Mouse (Mus musculus) lung, postnatal 0 days (tissue): ENCODE results near the gene Polr3h. TPM values are rescaled to one million over a fixed set of nuclear protein-coding genes. Genes with fewer than 3 reads are reported as not detected.

Experiments
- ATAC-seq: fragments of 200-750 bp; cut with Nextera tagmentation; 2 replicates; pipeline ENCODE4 v1.8.0; 2017; ENCODE audit warnings: moderate library complexity
- DNase-seq: peaks from one replicate; pipeline ENCODE4 v3.0.0-alpha.2; 2016; ENCODE audit warnings: low spot score
- H3K27ac ChIP-seq: fragments of 300-500 bp; sonication (generic); 2 replicates; pipeline ENCODE4 v1.5.1; 2014; ENCODE audit warnings: antibody characterized with exemption, mild to moderate bottlenecking, low read length, mixed read lengths
- H3K27me3 ChIP-seq: fragments of 300-500 bp; sonication (generic); replicated peaks from 2 replicates; pipeline ENCODE4 v1.6.1; 2014; ENCODE audit warnings: low read length, mixed read lengths; ENCODE audit not compliant: insufficient read depth
- H3K36me3 ChIP-seq: fragments of 300-500 bp; sonication (generic); 2 replicates; pipeline ENCODE4 v1.6.1; 2014; ENCODE audit warnings: low read length, mixed read lengths; ENCODE audit not compliant: insufficient read depth
- H3K4me1 ChIP-seq: fragments of 300-500 bp; sonication (generic); 2 replicates; pipeline ENCODE4 v1.6.1; 2014; ENCODE audit warnings: antibody characterized with exemption, low read depth, low read length, mixed read lengths; ENCODE audit not compliant: insufficient read depth
- H3K4me2 ChIP-seq: fragments of 300-500 bp; sonication (generic); replicated peaks from 2 replicates; pipeline ENCODE4 v1.6.1; 2014; ENCODE audit warnings: low read depth, mild to moderate bottlenecking, low read length, moderate library complexity, mixed read lengths
- H3K4me3 ChIP-seq: fragments of 300-500 bp; sonication (generic); 2 replicates; pipeline ENCODE4 v1.5.1; 2014; ENCODE audit warnings: low read depth, low read length
- H3K9ac ChIP-seq: fragments of 300-500 bp; sonication (generic); replicated peaks from 2 replicates; pipeline ENCODE4 v1.6.1; 2014; ENCODE audit warnings: low read depth, mild to moderate bottlenecking
- H3K9me3 ChIP-seq: fragments of 300-500 bp; sonication (generic); 2 replicates; pipeline ENCODE4 v1.6.1; 2016; ENCODE audit warnings: low read length, mixed read lengths
- CTCF ChIP-seq: IDR thresholded peaks from 2 replicates; pipeline ENCODE4 v1.5.1; 2016; ENCODE audit warnings: antibody characterized with exemption, mild to moderate bottlenecking
- EP300 ChIP-seq: IDR thresholded peaks from 2 replicates; pipeline ENCODE4 v1.6.1; 2016; ENCODE audit warnings: antibody characterized with exemption, mild to moderate bottlenecking, control low read depth
- WGBS: fragments of 180-500 bp; shearing (Covaris S2); extraction: QIAGEN DNeasy Blood & Tissue Kit; methylation state at CpG from one replicate; pipeline ENCODE4 v1.1.7; 2014; 5-methylcytosine and 5-hydroxymethylcytosine counted together
- polyA plus RNA-seq: library from polyadenylated mRNA; unstranded; fragments of >200 nt; fragmentation: Nextera tagmentation; extraction: Ambion mirVana; gene quantifications from 2 replicates; pipeline ENCODE4 v1.2.1, GENCODE M21; 2015

Gene Polr3h
- polyA plus RNA-seq, 1 experiment from 2014 or later = 43.1 TPM

- no peak for ATAC-seq
- 69% methylated on average over 5 of the region's 5 CpGs for WGBS
- Histone ChIP-seq H3K4me2 (no peak overlapping the region), H3K36me3 (no peaks in the 10 kb centered on the region), H3K4me1 (no peaks in the 10 kb centered on the region), H3K9me3 (no peaks in the 10 kb centered on the region), H3K27ac (no peak overlapping the region), H3K9ac (no peak overlapping the region), H3K27me3 (no peaks in the 10 kb centered on the region), H3K4me3 (no peak overlapping the region)
- TF ChIP-seq EP300 (no peak), CTCF (no peak)
- no peak for DNase-seq
These were observed 24.7 kb upstream of the Polr3h start for GRCm38 (mm10) chr15:81950716-81951115.

GRCm38 (mm10) chr15:81949476-81950131 lies 23.6 kb upstream of the Polr3h start:
- WGBS = 70% methylated on average over 11 of the region's 11 CpGs
- TF ChIP-seq EP300 = no peak
- TF ChIP-seq CTCF = no peak
- Histone ChIP-seq H3K9me3 (no peaks in the 10 kb centered on the region), H3K36me3 (no peaks in the 10 kb centered on the region), H3K27ac (no peak overlapping the region), H3K4me1 (no peaks in the 10 kb centered on the region), H3K27me3 (no peaks in the 10 kb centered on the region), H3K4me2 (no peak overlapping the region), H3K9ac (no peak overlapping the region), H3K4me3 (no peak overlapping the region)
- ATAC-seq (no peak), DNase-seq (no peak)

- no peaks in the 10 kb centered on the region for H3K4me1 ChIP-seq
- H3K4me3 ChIP-seq = no peak overlapping the region
- H3K27ac ChIP-seq = no peak overlapping the region
- ATAC-seq (no peak), DNase-seq (no peak)
- no peaks in the 10 kb centered on the region for H3K9me3 ChIP-seq
- WGBS = 82% methylated on average over 10 of the region's 10 CpGs
- H3K27me3 ChIP-seq = no peaks in the 10 kb centered on the region
- no peaks in the 10 kb centered on the region for H3K36me3 ChIP-seq
- TF ChIP-seq CTCF (no peak), EP300 (no peak)
- no peak overlapping the region for H3K4me2 ChIP-seq
- no peak overlapping the region for H3K9ac ChIP-seq
These were observed 23.0 kb upstream of the Polr3h start for GRCm38 (mm10) chr15:81949076-81949475.

- H3K9ac ChIP-seq = no peak overlapping the region
- H3K4me3 ChIP-seq = no peak overlapping the region
- 22% methylated on average over 8 of the region's 9 CpGs for WGBS
- no peaks in the 10 kb centered on the region for H3K27me3 ChIP-seq
- no peaks in the 10 kb centered on the region for H3K9me3 ChIP-seq
- H3K36me3 ChIP-seq = no peaks in the 10 kb centered on the region
- TF ChIP-seq EP300 (no peak), CTCF (no peak)
- no peak overlapping the region for H3K4me2 ChIP-seq
- DNase-seq (no peak), ATAC-seq (no peak)
- no peak overlapping the region for H3K27ac ChIP-seq
- no peaks in the 10 kb centered on the region for H3K4me1 ChIP-seq
These were observed 17.2 kb upstream of the Polr3h start for GRCm38 (mm10) chr15:81943176-81943749.

- Histone ChIP-seq H3K36me3 (no peaks in the 10 kb centered on the region), H3K27me3 (no peaks in the 10 kb centered on the region), H3K9me3 (no peaks in the 10 kb centered on the region), H3K4me1 (no peaks in the 10 kb centered on the region; the same call in 1 of the 2 replicates), H3K9ac (no peak overlapping the region), H3K27ac (no peak overlapping the region), H3K4me3 (no peak overlapping the region), H3K4me2 (no peak overlapping the region)
- ATAC-seq (no peak), DNase-seq (no peak)
- 89% methylated on average over 2 of the region's 2 CpGs for WGBS
- TF ChIP-seq EP300 (no peak), CTCF (peak; percentile 30)
These were observed 15.0 kb upstream of the Polr3h start for GRCm38 (mm10) chr15:81941010-81941409.

- TF ChIP-seq EP300 = no peak
- no peak for TF ChIP-seq CTCF
- H3K4me3 ChIP-seq = no peak overlapping the region
- no peak overlapping the region for H3K27ac ChIP-seq
- H3K36me3 ChIP-seq = no peaks in the 10 kb centered on the region
- H3K9ac ChIP-seq = no peak overlapping the region
- H3K4me2 ChIP-seq = no peak overlapping the region
- no peaks in the 10 kb centered on the region; the same call in 1 of the 2 replicates for H3K4me1 ChIP-seq
- ATAC-seq (no peak), DNase-seq (no peak)
- H3K27me3 ChIP-seq = no peaks in the 10 kb centered on the region
- H3K9me3 ChIP-seq = no peaks in the 10 kb centered on the region
- 89% methylated on average over 5 of the region's 5 CpGs for WGBS
These were observed 14.2 kb upstream of the Polr3h start for GRCm38 (mm10) chr15:81940219-81940618.
